Mouse (Mus musculus) bone marrow macrophage, adult 2 months (primary cell): ENCODE data around the gene 1700001P01Rik.

Source experiments
- CTCF ChIP-seq: IDR thresholded peaks from 2 replicates; pipeline ENCODE4 v1.5.1; 2012; ENCODE audit warnings: low read depth, mild to moderate bottlenecking, low read length, moderate library complexity
- POLR2A ChIP-seq: IDR thresholded peaks from 2 replicates; pipeline ENCODE4 v1.6.1; 2012; ENCODE audit warnings: mild to moderate bottlenecking, low read depth, low read length, borderline replicate concordance

GRCm38 (mm10) chr11:97802495-97802894, 26.8 kb upstream of the 1700001P01Rik start:
- TF ChIP-seq CTCF: no peak
- no peak for TF ChIP-seq POLR2A
